Mouse (Mus musculus) intestine, embryonic 14.5 days (tissue): ENCODE results near the gene Suz12. TPM values are rescaled to one million over a fixed set of nuclear protein-coding genes. Genes with fewer than 3 reads are reported as not detected.

Experiments used
- ATAC-seq: fragments of 200-750 bp; cut with Nextera tagmentation; replicated peaks from 2 replicates; pipeline ENCODE4 v1.8.0; 2017; ENCODE audit warnings: low read depth, moderate number of reproducible peaks, moderate TSS enrichment, moderate library complexity; ENCODE audit not compliant: low FRiP score, low TSS enrichment
- DNase-seq: peaks from one replicate; pipeline ENCODE4 v3.0.0-alpha.2; 2018; ENCODE audit warnings: low spot score
- H3K27ac ChIP-seq: fragments of 300-500 bp; sonication (generic); 2 replicates; pipeline ENCODE4 v1.5.1; 2014; ENCODE audit warnings: low read depth, mild to moderate bottlenecking, control low read depth
- H3K27me3 ChIP-seq: fragments of 300-500 bp; sonication (generic); replicated peaks from 2 replicates; pipeline ENCODE4 v1.6.1; 2014; ENCODE audit warnings: low read length, control low read depth; ENCODE audit not compliant: control insufficient read depth, insufficient read depth
- H3K36me3 ChIP-seq: fragments of 300-500 bp; sonication (generic); 2 replicates; pipeline ENCODE4 v1.6.1; 2014; ENCODE audit warnings: low read length, control low read depth; ENCODE audit not compliant: control insufficient read depth, insufficient read depth
- H3K4me1 ChIP-seq: fragments of 300-500 bp; sonication (generic); replicated peaks from 2 replicates; pipeline ENCODE4 v1.6.1; 2014; ENCODE audit warnings: low read length, control low read depth, mixed read lengths; ENCODE audit not compliant: control insufficient read depth, insufficient read depth
- H3K4me2 ChIP-seq: fragments of 300-500 bp; sonication (generic); 2 replicates; pipeline ENCODE4 v1.6.1; 2014; ENCODE audit warnings: low read length
- H3K4me3 ChIP-seq: fragments of 300-500 bp; sonication (generic); 2 replicates; pipeline ENCODE4 v1.5.1; 2014; ENCODE audit warnings: low read depth, low read length, control low read depth, mixed read lengths
- H3K9ac ChIP-seq: fragments of 300-500 bp; sonication (generic); 2 replicates; pipeline ENCODE4 v1.6.1; 2014; ENCODE audit warnings: mild to moderate bottlenecking, low read length
- H3K9me3 ChIP-seq: fragments of 300-500 bp; sonication (generic); 2 replicates; pipeline ENCODE4 v1.6.1; 2016; ENCODE audit warnings: low read length, control low read depth; ENCODE audit not compliant: control insufficient read depth
- WGBS: fragments of 180-500 bp; shearing (Covaris S2); extraction: QIAGEN DNeasy Blood & Tissue Kit; methylation state at CpG from one replicate; pipeline ENCODE4 v1.1.7; 2014; 5-methylcytosine and 5-hydroxymethylcytosine counted together
- polyA plus RNA-seq: library from polyadenylated mRNA; unstranded; fragments of >200 nt; fragmentation: Nextera tagmentation; extraction: Ambion mirVana; gene quantifications from 2 replicates; pipeline ENCODE4 v1.2.1, GENCODE M21; 2014

The Suz12 gene
- polyA plus RNA-seq, 1 experiment from 2014 or later: 29.6 TPM

DNA sequence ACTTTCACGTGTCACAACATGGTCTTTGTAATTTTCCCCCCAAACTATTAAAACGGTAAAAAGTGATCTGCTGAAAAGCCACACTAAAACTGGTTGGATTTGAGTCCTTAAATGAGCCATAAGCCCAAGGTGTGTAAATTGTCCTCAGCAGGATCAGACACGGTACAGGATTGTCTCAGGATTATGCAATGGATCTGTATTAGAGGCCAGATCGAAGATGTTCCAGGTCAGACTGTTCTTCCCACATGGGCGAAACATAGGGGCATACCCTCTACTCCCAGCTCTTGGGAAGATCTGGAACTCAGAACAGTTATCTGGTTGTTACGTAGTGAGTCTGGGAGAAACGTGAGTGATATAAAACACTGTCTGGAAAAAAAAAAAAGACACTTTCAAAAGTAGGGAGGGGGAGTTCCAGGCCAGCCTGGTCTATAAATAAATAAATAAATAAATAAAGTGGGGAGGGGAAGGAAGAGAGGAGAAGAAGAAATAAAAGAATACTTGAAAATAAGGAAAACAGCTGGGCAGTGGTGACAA, 88.9 kb downstream of the Suz12 start:
- peaks cover 12% of the 10 kb centered on the region for H3K4me1 ChIP-seq
- H3K36me3 ChIP-seq: peaks cover 3% of the 10 kb centered on the region; the same call in 1 of the 2 replicates
- ATAC-seq (no peak), DNase-seq (no peak)
- no peak overlapping the region for H3K4me3 ChIP-seq
- WGBS: 78% methylated on average over 7 of the region's 7 CpGs
- no peaks in the 10 kb centered on the region for H3K27me3 ChIP-seq
- no peaks in the 10 kb centered on the region for H3K9me3 ChIP-seq
- peak overlapping the region; percentile 67 for H3K4me2 ChIP-seq
- H3K9ac ChIP-seq: no peak overlapping the region; the same call in 1 of the 2 replicates
- peak overlapping the region; percentile 97 for H3K27ac ChIP-seq

Other genes starting within 250 kb of the Suz12 start
- 53.5 and 60.3 TPM in 2 replicates for gene Utp6, start 30.7 kb upstream of the Suz12 start, polyA plus RNA-seq
- 29.2 and 32.4 TPM in 2 replicates for gene Crlf3, start 87.9 kb downstream of the Suz12 start, polyA plus RNA-seq
- 12.3 and 14.4 TPM in 2 replicates for gene Atad5, start 96.3 kb downstream of the Suz12 start, polyA plus RNA-seq
- gene Tefm, start 149.1 kb downstream of the Suz12 start, polyA plus RNA-seq: 29.3 and 31.7 TPM in 2 replicates
- gene Adap2, start 161.0 kb downstream of the Suz12 start, polyA plus RNA-seq: 1.9 and 2.3 TPM in 2 replicates
- gene Rnf135, start 190.7 kb downstream of the Suz12 start, polyA plus RNA-seq: 6.9 and 8.6 TPM in 2 replicates
- gene Rhot1, start 215.9 kb downstream of the Suz12 start, polyA plus RNA-seq: 51.1 and 54.7 TPM in 2 replicates